Mouse (Mus musculus) c-Kit-negative CD71-positive TER-119-positive erythroid progenitor cells, embryonic 14.5 days (primary cell): Measurements from ENCODE around the gene Cd244a.

ENCODE experiments used
- DNase-seq: peaks from one replicate; pipeline ENCODE4 v3.0.0-alpha.2; 2013; ENCODE audit warnings: low read depth, low spot score

The Cd244a gene

DNA sequence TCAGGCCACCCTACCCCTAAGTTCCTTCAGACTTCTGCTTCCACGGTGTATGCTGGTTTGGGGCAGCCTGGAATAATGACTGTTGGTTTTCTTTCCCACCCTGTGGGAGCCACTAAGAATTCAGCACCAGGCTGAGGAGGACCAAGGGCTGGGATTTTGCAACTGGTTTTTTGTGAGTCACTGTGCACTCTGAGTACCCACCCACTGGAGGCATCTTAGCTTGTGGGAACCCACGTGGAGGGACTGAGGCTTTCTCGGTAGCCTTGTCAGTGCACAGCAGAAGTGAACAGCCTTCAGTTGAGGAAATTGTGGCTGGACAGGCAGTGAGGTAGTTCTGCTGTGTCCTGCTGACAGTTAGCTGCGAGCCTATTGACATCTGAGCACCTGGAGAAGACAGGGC, at the start of gene Cd244a:
TSS of gene Cd244a (plus strand) at position 296 of the 400 bp plus-strand sequence.
- DNase-seq: no peak

DNA sequence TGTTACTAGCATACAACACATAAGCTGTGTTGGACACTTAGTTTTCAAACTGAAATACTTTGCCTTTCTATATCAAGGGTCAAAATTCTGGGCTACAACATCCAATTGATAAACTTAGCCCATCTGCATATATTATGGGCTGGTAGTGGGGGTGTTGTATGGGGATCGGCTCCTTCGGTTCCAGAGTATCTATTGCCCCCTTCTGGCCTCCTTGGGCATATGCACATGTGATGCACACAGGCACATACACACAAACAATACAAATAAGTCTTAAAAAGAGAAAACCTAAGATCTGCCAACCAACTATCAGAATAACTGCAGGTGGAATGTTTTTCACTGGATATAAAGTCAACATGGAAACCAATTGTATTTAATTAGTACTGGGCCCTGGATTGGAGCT, 45.8 kb upstream of the Cd244a start:
- DNase-seq: no peak

DNA sequence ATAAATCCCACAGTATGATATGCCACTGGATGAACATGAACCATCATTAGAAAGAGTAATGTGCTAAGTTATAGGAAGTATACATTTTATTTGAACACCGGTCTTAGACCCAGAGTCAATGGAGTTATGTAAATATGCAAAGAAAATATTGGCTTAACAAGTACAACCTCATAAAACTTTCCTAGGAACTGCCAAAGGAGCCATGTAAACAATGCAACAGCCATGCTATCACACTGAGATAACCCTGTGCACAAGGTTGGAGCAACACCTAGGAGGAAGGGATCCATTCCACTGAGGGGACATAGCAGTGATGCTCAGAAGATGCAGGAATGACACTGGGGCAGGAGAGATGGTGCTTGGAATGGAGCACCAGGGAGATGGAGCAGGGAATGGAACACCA, 45.2 kb upstream of the Cd244a start:
- no peak for DNase-seq

DNA sequence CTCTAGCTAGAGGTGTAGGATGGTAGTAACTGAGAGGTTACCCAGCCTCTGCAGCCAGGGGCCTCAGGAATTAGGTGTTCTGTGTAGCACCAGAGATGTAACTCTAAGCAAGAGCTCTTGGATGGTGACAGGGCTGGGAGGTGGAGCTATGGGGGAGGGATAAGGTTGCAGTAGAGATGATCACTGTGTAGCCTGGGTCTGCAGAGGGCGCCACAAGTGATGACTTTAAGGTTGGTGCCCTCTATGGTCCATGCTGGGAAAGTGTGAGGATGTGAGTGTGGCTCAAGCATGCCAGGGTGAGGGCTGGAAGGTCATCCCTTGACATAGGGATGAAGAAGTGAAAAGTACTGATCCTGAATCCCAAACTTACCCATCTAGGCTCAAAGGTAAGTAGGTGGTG, 44.0 kb upstream of the Cd244a start:
- DNase-seq: no peak

DNA sequence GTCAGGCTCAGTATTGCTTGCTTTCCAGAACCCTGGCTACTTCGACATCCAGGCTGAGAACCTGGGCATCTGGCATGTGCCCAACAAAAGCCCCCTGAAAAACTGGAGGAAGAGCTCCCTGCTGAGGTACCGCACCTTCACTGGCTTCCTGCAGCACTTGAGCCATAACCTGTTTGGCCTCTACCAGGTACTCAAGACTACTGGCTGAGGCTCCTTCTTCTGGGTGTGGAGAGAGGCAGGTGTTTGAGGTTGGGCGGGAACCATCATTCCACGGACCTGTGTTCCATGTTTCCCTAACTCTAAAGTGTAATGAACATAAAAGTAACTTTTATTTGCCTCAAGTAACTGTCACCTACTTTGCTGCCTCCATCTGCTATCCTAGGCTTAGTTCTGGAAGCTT, 43.4 kb upstream of the Cd244a start:
- DNase-seq: no peak

DNA sequence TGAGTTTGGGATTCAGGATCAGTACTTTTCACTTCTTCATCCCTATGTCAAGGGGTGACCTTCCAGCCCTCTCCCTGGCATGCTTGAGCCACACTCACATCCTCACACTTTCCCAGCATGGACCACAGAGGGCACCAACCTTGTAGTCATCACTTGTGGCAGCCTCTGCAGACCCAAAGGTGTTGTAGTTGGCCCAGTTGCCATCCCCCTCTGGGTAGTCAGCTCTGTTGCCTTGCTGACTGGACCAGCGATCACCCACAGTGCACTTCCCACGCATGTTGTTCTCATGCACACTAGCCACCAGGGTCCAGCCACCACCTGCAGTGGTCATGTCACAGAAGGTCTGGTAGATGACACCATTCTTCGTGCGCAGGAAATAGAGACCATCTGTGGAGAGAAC, 27.6 kb upstream of the Cd244a start:
- DNase-seq: no peak

DNA sequence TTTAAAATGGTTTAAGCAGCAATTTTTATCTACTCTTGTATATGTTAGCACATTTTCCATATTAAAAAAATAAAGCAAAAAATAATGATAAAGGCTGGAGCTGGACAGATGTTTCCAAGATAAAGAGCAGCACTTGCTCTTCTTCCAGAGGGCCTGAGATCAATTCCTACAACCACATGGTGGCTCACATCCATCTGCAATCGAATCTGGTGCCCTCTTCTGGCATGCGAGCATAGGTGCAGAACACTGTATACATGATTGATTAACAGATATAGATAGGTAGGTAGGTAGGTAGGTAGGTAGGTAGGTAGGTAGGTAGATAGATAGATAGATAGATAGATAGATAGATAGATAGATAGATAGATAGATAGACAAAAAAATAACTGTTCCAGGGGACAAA, 26.2 kb upstream of the Cd244a start:
- DNase-seq: no peak

DNA sequence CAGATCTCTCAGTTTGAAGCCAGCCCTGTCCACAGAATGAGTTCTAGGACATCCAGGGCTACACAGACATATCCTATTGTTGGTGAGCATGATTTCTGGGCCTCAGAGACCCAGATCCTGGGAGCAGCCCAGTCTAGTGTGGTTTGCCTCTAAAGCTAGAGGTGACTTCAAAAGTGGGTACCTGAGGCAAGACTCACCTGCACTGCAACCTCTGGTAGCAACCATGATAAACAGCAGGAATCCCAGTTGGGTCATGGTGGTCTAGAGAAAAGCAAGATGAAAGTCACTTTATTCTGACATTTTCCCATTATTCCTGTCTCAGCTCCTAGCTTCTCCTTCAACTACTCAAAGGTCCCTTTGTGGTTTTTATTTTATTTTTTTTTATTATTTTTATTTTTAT, 24.4 kb upstream of the Cd244a start:
- no peak for DNase-seq

DNA sequence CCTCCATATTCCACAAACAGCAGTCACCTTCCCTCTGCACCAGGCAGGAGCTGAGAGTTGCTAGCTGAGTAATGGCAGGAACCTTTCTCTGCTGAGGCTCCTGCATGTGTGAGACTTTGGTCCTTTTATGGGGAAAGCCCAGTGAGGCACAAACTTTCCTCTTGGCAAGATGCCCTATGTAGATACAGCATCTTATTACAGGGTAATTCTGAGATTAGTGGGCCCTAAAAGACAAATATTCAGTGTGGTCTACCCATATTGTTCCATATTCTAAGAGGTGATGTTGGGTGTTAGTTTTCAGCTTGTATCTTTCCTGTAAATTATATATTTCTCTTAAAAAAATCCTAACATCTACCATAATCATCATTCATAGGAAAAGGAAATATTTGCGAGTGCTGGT, 23.8 kb upstream of the Cd244a start, which contains the start of gene Itln1:
TSS of gene Itln1 (minus strand) at position 101 of the 400 bp plus-strand sequence.
- DNase-seq: no peak

DNA sequence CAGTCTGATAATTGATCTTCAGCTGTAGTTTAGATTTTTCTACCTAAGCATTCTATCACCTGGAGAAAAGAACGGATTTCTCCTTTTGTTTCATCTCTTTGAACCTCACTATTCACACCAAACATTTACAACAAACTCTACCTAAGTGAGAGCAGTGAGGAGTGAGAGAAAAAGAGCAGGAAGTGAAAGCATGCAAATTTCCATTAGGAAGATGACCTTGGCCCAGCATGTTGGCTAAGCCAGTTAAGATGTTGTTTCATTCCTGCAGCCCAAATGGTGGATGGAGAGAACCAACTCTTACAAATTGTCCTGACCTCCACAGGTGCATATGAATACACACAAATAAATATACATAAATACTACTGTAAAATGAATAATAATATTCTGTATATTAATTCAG, 18.3 kb upstream of the Cd244a start:
- DNase-seq: no peak

DNA sequence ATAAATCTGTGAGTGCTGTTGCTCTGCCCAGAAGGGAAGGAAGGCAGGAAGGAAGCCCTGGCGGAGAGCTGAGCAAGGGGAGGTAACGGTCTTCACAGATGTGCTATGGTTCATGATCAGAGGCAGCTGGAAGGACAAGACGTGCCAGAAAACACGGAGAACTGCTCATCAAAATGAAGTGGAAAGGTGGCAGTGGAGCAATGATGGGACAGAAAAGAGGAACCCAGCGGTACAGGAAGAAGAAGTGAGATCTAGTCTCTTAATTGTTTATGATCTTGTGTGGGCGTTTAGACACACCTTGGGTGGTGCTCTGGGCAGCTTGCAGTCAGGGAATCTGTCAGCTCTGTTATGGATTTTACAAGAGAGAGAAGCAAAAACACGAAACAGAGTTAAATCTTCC, 7.7 kb upstream of the Cd244a start:
- no peak for DNase-seq

DNA sequence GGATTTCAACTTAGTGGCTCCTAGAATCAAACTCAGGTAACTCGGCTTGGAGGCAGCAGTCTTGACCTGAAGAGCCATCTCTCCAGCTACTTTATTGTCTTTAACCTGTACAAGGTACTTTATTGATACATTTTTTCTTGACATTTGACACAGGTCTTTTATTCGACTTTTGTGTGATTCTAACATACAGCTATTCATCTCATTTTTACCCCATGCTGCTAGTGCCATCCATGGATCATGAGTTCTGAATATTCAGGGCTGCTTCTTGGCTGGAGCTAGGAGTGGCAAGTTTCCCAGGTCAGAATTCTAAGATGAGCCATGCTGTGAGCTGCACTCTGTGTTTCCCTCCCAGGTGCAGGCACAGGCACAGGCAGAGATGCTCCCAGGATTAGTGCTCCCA, 6.8 kb upstream of the Cd244a start:
- DNase-seq: no peak

DNA sequence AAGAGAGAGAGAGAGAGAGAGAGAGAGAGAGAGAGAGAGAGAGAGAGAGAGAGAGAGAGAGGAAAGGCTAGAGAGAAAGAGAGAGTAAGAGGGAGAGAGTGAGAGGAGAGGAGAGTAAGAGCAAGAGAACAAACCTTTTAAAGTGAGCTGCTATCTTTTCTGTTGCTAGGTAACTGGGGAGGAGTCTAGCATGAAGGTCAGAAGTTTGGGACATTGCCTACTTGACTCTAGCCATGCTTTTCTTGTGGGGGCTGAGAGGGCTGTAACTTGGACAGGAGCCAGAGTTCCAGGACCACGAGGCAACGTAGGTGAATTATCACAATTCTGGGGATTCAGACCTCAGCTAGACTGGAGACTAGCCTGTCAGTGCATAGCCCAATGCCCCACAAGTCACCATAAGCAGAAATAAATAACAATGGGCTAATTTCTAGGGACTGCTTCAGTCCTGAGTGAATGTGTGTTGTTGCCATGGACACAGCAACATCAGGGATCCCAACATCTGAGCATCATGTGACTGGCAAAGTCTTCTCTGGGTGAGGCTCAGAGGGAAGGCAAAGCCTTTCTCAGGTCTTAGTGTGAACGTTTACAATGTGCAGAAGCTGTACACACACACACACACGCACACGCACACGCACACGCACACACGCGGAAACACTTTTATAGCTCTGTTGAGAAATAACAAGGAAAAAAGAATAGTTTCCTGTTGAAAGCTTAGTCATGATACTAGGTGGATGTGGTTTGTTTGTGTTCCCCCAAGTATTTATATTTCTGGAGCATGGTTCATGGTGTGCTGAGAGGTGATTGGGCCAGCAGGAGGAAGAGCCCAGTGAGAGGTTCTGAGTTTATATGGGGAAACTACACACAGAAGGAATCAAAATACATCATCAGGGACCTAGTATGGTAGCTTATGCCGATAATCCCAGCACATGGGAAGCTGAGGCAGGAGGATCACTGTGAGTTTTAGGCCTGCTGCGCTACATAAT, 5.3 kb upstream of the Cd244a start:
- no peak for DNase-seq

DNA sequence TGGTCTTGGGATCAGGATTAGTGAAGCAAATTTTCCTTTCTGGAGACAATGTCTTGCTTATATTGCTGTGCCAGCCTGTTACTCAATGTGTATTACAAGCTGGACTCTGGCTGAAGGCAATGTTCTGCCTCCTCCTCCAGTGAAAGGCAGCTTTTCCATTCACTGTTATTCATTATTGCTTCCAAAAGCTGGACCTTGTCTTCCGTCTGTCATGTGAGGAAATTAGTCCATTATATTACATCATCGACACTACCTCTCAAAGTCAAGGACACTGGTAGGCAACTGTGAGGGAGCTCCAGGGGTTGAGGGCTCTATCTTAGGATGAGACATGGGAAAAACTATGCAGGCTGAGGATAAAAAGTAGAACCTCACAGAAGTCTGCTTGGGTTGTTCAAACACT, 2.6 kb upstream of the Cd244a start:
- no peak for DNase-seq

DNA sequence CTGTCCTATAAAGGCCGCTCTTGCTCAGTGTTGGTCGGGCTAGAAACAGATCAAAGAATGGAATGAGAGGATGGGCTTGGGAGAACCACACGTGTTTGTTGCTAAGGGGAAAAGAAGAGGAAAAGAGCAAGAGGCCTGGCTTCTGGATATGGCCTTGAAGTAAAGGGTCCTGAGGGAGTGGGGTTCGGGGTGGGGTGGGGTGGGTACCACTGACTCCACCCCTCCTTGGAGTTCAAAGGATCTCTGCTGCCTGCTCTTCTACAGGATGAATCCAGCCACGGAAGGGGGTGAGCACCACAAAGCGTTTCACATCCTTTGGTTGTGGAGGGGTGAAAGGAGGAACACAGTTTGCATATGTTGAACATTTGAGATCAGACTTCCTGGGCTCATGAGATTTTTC, 586 bp upstream of the Cd244a start:
- DNase-seq: no peak

DNA sequence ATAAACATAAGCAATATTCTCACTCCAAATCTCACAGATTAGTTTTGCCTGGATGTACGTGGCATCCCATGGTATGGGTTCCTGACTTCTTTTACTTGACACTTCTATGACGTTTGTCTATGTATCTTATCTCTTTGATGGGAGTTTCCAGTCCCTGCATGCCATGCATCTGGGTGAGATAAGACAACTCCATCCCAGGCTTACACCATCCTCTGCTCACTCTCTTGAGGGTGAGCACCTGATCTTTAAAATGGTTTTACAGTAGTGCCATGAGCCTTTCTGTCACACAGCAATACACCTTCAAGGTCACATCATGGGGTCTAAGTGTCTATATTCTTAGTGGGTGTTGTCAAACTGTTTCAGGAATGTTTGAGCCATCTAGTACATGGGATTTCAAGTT, 1.3 kb downstream of the Cd244a start:
- DNase-seq: no peak

DNA sequence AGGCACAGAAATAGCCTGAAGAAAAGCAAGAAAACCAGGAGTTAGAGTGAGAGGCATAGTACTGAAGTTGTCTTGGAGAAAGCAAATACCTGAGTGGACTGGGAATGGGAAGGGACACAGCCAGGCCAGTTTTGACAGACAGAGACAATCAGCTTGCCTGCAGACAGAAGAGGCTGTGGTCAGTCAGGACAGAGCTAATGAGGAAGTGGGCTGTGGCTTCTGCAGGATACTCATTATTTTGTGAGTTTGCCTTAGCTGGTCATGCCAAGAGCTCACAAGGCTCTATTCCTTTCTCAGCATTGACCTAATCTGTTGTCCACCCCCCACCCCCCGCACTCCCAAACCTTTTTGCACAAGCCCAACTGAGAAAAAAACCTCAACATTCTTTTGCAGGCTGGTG, 2.2 kb downstream of the Cd244a start:
- no peak for DNase-seq

DNA sequence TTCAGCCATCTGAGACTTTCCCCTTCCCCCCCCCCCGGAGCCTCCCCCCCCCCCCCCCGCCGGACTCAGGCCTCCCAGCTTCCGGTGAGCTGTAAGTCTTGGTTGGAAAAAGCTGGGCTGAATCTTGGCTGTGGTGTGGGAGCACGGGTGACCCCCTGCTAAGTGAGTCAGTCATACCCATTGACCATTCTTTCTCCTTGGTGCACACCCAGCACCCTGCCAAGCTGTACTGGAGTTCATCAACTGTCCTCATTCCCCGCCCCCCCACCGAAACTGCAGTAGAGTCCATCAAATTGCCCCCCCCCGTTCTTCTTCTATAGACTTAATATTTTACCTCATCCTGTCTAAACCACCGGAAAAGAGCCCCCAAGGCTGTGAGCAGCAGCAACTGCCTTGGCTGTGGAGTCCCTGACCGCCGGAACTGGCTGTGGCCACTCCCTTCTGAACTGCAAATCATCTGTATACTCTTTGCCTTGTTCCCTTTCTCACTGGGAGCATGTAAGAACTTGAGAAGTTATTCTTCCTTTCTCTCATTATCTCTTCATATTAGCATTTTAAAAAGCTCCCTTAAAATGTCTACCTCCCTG, 2.7 kb downstream of the Cd244a start:
- no peak for DNase-seq

DNA sequence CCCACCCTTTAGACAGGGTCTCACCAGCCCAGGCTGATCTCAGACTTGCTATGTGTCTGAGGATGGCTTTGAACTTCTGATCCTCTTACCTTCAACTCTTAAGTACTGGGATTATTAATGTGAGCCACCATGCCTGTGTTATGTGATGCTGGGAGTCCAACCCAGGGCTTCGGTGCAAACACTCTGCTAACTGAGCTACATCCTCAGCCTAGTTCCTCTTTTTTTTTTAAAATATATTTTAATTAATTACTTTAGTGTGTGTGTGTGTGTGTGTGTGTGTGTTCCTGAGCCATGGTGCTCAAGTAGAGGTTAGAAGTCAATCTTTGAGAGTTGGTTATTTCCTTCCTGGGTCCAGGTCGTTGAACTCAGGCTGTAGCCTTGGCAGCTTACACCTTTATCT, 4.0 kb downstream of the Cd244a start:
- no peak for DNase-seq

DNA sequence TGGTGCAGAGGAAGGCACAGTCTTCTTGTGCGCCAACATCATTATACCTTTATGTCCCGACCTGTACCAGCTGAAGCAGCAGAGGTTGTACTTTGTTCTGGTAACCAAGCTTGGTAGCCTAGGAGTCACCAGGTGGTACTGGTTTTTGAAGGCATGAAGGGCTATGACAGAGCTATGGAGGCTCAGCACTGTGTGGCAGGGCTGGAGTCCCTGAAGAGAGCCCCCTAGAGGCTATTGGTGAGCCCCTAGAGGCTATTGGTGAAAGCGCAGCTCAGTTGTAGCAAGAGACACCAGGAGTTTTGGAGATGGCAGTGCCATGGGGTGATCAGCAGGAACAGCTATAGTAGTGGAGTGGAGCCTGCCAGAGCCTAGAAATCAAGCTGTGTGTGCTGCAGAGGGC, 5.3 kb downstream of the Cd244a start:
- no peak for DNase-seq

DNA sequence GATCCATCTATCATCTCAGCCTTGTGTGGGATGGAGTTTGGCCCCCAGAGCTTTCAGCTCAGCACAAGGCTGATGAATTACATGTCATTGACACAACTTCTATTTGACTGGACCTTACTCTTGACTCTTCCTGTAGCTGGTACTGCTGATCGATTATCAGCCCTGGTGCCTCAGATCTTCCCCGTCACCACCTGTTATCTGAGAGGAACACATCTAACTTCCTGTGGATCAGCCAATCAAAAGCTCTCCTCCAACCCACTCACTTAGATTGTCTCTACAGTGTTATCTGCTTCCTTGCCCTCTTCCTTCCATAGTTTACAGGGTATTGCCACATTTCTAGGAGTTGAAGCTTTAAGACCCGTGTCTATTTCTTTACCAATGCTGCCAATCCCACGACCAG, 6.9 kb downstream of the Cd244a start:
- DNase-seq: no peak

DNA sequence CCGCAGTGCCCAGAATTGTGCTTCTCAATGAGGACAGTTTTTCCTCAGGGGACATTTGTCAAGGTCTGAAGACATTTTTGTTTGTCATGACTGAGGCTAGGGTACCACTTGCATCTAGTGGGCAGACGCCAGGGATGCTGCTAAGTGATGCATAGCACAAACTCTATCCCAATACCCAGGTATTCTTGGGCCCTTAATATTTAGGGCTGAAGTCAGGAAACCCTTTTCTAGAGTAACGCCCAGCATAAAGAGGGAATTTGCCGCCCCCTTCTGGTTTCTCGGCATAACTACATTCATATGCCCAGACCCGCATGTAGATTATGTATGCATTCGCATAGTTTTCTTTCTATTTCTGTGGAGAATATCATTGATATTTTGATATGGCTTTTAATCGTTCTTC, 7.8 kb downstream of the Cd244a start:
- DNase-seq: peak; percentile 40

DNA sequence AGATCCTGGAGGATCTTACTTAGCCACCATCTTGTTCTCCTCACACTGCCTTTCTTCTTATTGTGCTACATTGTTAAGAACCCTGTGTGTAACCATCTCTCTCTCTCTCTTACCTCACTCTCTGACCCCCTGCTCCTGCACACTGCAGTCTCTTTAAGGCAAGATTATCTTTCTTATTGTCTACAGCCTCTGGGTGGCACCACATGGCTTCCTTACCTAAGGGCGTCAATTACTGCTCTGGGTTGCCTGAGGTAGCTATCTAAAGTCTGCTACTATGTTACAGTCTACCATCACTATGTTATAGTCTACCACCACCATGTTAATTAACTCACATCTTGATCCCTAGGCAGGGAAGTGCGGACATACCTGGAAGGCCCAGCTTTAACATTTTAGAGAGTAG, 9.4 kb downstream of the Cd244a start:
- no peak for DNase-seq
